Mouse (Mus musculus) liver, postnatal 0 days (tissue): ENCODE results near the gene Limd2. TPM values are rescaled to one million over a fixed set of nuclear protein-coding genes. Genes with fewer than 3 reads are reported as not detected.
"Not testable (repeated sequence)": the region's sequence is repeated elsewhere in the genome, so short reads cannot be mapped to it uniquely, and the experiment has no call there.

Experiments
- ATAC-seq: fragments of 200-750 bp; cut with Nextera tagmentation; 2 replicates; pipeline ENCODE4 v1.8.0; 2017; ENCODE audit warnings: mild to moderate bottlenecking, moderate library complexity
- DNase-seq: peaks from one replicate; pipeline ENCODE4 v3.0.0-alpha.2; 2016
- H3K27ac ChIP-seq: fragments of 300-500 bp; sonication (generic); 2 replicates; pipeline ENCODE4 v1.5.1; 2014; ENCODE audit warnings: antibody characterized with exemption, moderate library complexity, mild to moderate bottlenecking, low read depth
- H3K27me3 ChIP-seq: fragments of 300-500 bp; sonication (generic); 2 replicates; pipeline ENCODE4 v1.6.1; 2014; ENCODE audit warnings: low read length, control low read depth, mixed read lengths; ENCODE audit not compliant: insufficient read depth
- H3K36me3 ChIP-seq: fragments of 300-500 bp; sonication (generic); replicated peaks from 2 replicates; pipeline ENCODE4 v1.6.1; 2014; ENCODE audit warnings: mild to moderate bottlenecking, control low read depth, low read length, moderate library complexity, mixed read lengths; ENCODE audit not compliant: insufficient read depth
- H3K4me1 ChIP-seq: fragments of 300-500 bp; sonication (generic); 2 replicates; pipeline ENCODE4 v1.6.1; 2014; ENCODE audit warnings: antibody characterized with exemption, mild to moderate bottlenecking, control low read depth; ENCODE audit not compliant: insufficient read depth
- H3K4me2 ChIP-seq: fragments of 300-500 bp; sonication (generic); 2 replicates; pipeline ENCODE4 v1.6.1; 2014; ENCODE audit warnings: low read depth, mild to moderate bottlenecking, low read length, moderate library complexity, mixed read lengths
- H3K4me3 ChIP-seq: fragments of 300-500 bp; sonication (generic); 2 replicates; pipeline ENCODE4 v1.5.1; 2014; ENCODE audit warnings: low read depth, low read length
- H3K9ac ChIP-seq: fragments of 300-500 bp; sonication (generic); replicated peaks from 2 replicates; pipeline ENCODE4 v1.6.1; 2014; ENCODE audit warnings: mild to moderate bottlenecking, moderate library complexity
- H3K9me3 ChIP-seq: fragments of 300-500 bp; sonication (generic); 2 replicates; pipeline ENCODE4 v1.6.1; 2016; ENCODE audit warnings: mild to moderate bottlenecking, control low read depth, low read length, mixed read lengths
- CTCF ChIP-seq: sonication (generic); IDR thresholded peaks from 2 replicates; pipeline ENCODE4 v1.5.1; 2016; ENCODE audit warnings: antibody characterized with exemption, low read depth
- EP300 ChIP-seq: IDR thresholded peaks from 2 replicates; pipeline ENCODE4 v1.6.1; 2016; ENCODE audit warnings: antibody characterized with exemption, low read depth, mild to moderate bottlenecking
- WGBS: fragments of 180-500 bp; shearing (Covaris S2); extraction: QIAGEN DNeasy Blood & Tissue Kit; methylation state at CpG from one replicate; pipeline ENCODE4 v1.1.7; 2014; ENCODE audit not compliant: insufficient replicate concordance; 5-methylcytosine and 5-hydroxymethylcytosine counted together
- polyA plus RNA-seq: library from polyadenylated mRNA; unstranded; fragments of >200 nt; fragmentation: Nextera tagmentation; extraction: Ambion mirVana; gene quantifications from 2 replicates; pipeline ENCODE4 v1.2.1, GENCODE M21; 2015

Limd2 gene
- 77.5 and 77.7 TPM in 2 replicates for polyA plus RNA-seq

DNA sequence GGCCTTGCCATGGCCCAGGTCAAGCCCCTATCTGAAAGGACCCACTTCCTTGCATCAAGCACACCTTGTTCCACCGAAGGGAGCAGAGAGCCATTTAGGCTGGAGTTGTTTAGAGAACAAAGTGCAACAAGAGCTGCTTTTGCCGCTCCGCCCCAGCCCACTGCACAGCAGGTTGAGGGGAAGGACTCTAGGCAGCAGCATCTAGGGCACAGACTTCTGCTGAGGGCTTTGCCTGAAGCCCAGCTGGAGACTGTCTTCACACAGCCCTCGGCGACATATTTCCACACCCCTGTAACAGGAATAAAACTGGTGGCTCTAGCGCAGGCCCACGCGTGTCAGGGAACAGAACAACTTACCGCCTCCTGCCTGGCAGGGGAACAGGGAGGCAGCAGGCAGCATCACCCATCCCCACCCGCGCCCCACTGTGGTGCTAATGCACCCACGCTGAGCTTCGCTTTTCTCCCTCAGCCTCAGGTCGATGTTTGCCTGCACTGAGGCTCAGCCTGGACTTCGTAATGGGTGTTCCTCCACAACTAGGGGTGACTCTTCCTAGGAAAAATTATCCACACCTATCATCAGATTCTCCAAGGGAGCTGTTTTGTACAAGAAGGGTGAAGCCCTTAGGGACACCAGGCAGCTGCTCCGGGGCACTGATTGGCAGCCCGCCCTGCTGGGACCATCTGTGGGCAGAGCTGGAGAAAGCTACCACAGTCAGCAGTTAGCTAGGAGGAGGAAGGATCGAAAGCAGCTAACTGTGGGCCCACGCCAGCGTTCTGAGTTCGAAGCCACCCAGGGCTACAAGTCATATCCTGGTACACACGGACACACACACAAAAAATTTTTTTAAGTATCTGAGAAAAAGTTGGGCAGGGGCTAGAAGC, at the start of gene Limd2, which contains the start of gene Gm10840:
Gene Limd2, minus strand, starts transcription at position 20 of the 881 bp plus-strand sequence.
Gene Gm10840, plus strand, starts transcription at position 10 of the 881 bp plus-strand sequence.
- peak within 1 kb of the TSS; percentile 88 for H3K9ac ChIP-seq
- H3K9me3 ChIP-seq, result no peaks in the 10 kb centered on the region
- H3K4me2 ChIP-seq, result peak within 1 kb of the TSS; percentile 93
- H3K27me3 ChIP-seq, result no peaks in the 10 kb centered on the region
- peak within 1 kb of the TSS; percentile 75 for H3K4me3 ChIP-seq
- peak; percentile 9 for ATAC-seq
- H3K4me1 ChIP-seq, result peaks cover 13% of the 10 kb centered on the region
- WGBS, result 29% methylated on average over 22 of the region's 22 CpGs
- TF ChIP-seq CTCF, result no peak
- no peak for TF ChIP-seq EP300
- H3K36me3 ChIP-seq, result peaks cover 8% of the 10 kb centered on the region
- peak; percentile 48 for DNase-seq
- peak within 1 kb of the TSS; percentile 97 for H3K27ac ChIP-seq

DNA sequence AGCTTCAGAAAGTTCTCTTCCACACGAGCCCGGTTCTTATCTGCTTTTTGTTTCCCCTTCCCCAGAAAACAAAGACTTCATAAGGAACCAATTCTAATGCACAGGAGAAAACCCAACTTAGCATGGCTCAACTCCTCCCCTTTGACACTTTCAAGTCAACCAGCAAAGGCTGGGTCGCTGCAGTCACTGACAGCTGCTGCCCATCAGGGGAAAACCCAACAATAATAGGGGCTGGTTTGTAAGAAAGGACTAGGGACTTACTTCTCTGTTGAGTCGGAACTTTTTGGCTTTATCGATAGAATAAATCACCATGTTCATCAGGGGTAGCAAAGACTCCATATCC, 41.4 kb upstream of the Limd2 start, which contains the start of gene Strada:
Gene Strada, minus strand, starts transcription at position 46 of the 343 bp plus-strand sequence.
- no peak for DNase-seq
- peaks cover 8% of the 10 kb centered on the region; the same call in 1 of the 2 replicates for H3K4me1 ChIP-seq
- H3K4me2 ChIP-seq, result 0 out of 2 replicates have a peak within 1 kb of the TSS, but pooled peaks have one; percentile 15
- H3K36me3 ChIP-seq, result peaks cover 62% of the 10 kb centered on the region
- H3K27ac ChIP-seq, result peak within 1 kb of the TSS; percentile 4; the same call in 1 of the 2 replicates
- no peaks in the 10 kb centered on the region for H3K27me3 ChIP-seq
- no peak for ATAC-seq
- no peaks in the 10 kb centered on the region for H3K9me3 ChIP-seq
- TF ChIP-seq CTCF (no peak), EP300 (no peak)
- H3K4me3 ChIP-seq, result no peak within 1 kb of the TSS
- WGBS, result 60% methylated on average over 5 of the region's 5 CpGs
- H3K9ac ChIP-seq, result no peak within 1 kb of the TSS; the same call in 1 of the 2 replicates

DNA sequence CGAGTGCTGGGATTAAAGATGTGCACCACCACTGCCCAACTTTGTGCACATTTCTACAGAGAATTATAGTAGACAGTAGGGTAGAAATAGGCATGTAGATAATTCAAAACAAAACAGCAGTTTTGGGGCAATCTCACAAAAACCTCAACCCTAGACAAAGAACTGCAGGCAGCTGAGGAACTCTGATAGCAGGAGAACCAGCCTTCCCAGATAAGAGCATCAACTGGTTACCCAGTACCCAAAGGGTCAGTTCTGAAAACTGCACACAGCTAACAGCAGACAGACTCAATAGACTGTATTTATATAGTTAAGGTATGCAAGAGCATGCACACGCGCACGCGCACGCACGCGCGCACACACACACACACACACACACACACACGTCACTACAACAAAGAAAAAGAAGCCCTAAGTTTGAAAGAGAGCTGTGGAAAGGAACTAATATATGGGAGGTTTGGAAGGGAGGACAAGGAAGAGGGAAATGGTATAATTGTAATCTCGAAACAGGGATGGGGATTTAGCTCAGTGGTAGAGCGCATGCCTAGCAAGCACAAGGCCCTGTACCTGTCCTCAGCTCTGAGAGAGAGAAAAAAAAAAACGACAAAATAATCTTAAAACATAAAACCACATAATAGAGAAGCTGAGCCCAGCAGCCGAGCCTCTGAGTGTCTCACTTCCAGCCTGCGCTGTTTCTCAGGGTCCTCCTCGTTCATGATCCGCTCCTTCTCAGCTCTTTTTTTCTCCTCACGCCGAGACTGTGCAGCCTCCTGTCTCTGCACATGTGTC, 40.9 kb upstream of the Limd2 start:
- TF ChIP-seq CTCF (no peak), EP300 (peak; percentile 69; the same call in 1 of the 2 replicates)
- no peak for DNase-seq
- H3K4me1 ChIP-seq, result peaks cover 8% of the 10 kb centered on the region; the same call in 1 of the 2 replicates
- H3K27ac ChIP-seq, result peak overlapping the region; percentile 4; the same call in 1 of the 2 replicates
- H3K4me2 ChIP-seq, result 0 out of 2 replicates have a peak overlapping the region, but pooled peaks have one; percentile 15
- 76% methylated on average over 19 of the region's 19 CpGs for WGBS
- no peak overlapping the region for H3K4me3 ChIP-seq
- no peaks in the 10 kb centered on the region for H3K27me3 ChIP-seq
- no peak for ATAC-seq
- no peaks in the 10 kb centered on the region for H3K9me3 ChIP-seq
- peaks cover 60% of the 10 kb centered on the region for H3K36me3 ChIP-seq
- H3K9ac ChIP-seq, result no peak overlapping the region; the same call in 1 of the 2 replicates

DNA sequence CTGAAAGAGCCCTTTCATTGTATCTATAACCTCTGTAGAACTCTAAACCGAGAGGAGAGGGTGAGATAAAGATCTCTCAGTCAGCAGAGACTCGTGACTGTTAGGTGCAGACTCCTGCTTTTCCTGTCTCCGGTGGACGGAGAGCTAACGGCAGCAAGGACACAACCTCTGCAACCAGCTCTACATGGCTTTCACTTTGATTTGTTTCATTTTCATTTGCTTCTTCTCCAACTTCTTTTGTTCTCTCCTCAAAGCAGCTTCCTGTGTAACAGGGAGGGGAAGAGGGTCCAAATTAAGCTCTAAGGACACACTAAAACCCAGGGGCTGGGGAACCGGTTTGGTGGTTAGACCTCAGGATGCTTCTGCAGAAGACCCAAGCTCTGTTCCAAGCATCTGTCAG, 40.1 kb upstream of the Limd2 start:
- Histone ChIP-seq H3K9me3 (no peaks in the 10 kb centered on the region), H3K27ac (no peak overlapping the region), H3K9ac (no peak overlapping the region), H3K4me1 (peaks cover 8% of the 10 kb centered on the region; the same call in 1 of the 2 replicates), H3K4me2 (no peak overlapping the region), H3K4me3 (no peak overlapping the region), H3K27me3 (no peaks in the 10 kb centered on the region), H3K36me3 (peaks cover 52% of the 10 kb centered on the region)
- no peak for TF ChIP-seq EP300
- TF ChIP-seq CTCF, result no peak
- ATAC-seq (no peak), DNase-seq (no peak)
- WGBS, result 49% methylated on average over 6 of the region's 6 CpGs

DNA sequence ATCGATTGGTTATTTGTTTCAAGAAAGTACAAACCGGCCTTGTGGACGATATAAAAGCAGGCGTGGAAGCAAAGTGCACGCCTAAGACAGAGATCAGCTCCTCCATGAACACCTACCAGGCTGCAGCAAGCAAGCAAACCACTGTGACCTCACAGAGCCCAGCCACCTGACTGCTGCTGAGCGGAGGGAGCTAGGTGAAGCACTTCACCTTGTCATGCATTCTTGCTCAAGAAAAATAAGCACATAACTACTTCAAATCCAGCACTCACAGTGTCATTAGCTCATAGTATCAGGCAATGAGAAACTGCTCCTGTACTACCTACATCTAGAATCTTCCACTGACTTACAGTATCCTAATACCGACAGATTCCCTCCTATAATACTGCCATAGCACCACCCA, 39.3 kb upstream of the Limd2 start:
- DNase-seq, H3K27ac ChIP-seq, H3K9ac ChIP-seq, ATAC-seq, H3K4me3 ChIP-seq, H3K9me3 ChIP-seq, H3K27me3 ChIP-seq, H3K4me2 ChIP-seq: not testable (repeated sequence)
- Histone ChIP-seq H3K36me3 (peaks cover 45% of the 10 kb centered on the region), H3K4me1 (peaks cover 10% of the 10 kb centered on the region; the same call in 1 of the 2 replicates)
- WGBS, result 88% methylated on average over 7 of the region's 7 CpGs

DNA sequence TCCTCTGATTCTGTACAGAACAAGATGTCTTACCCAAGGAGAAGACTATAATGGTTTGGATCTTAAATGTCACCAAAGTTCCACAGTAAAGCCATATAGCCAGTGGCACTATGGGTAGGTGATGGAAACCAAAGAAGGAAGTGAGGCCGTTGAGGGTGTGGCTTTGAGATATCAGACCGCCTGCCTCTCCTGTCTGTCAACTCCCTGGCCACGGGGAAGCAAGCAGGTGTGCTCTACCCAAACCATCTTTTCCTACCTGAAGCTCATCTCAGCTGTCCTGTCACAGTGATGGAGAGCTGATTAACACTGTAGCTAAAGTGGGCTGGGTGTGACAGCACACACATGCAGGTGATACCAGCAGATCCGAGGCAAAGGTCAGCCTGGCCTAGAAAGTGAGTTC, 37.6 kb upstream of the Limd2 start:
- TF ChIP-seq CTCF, result no peak
- TF ChIP-seq EP300, result no peak
- no peak overlapping the region for H3K9ac ChIP-seq
- H3K4me1 ChIP-seq, result peaks cover 21% of the 10 kb centered on the region
- peaks cover 33% of the 10 kb centered on the region for H3K36me3 ChIP-seq
- DNase-seq (no peak), ATAC-seq (no peak)
- H3K27me3 ChIP-seq, result no peaks in the 10 kb centered on the region
- no peak overlapping the region for H3K4me3 ChIP-seq
- H3K4me2 ChIP-seq, result no peak overlapping the region
- H3K9me3 ChIP-seq, result no peaks in the 10 kb centered on the region
- H3K27ac ChIP-seq, result no peak overlapping the region
- WGBS, result 46% methylated on average over 4 of the region's 4 CpGs
